Mouse (Mus musculus): ENCODE measurements around the gene Fcer1g. TPM values are rescaled to one million over a fixed set of nuclear protein-coding genes. Genes with fewer than 3 reads are reported as not detected.

Gene Fcer1g
- polyA plus RNA-seq, 1 experiment from 2014 or later, result 27.3 TPM

DNA sequence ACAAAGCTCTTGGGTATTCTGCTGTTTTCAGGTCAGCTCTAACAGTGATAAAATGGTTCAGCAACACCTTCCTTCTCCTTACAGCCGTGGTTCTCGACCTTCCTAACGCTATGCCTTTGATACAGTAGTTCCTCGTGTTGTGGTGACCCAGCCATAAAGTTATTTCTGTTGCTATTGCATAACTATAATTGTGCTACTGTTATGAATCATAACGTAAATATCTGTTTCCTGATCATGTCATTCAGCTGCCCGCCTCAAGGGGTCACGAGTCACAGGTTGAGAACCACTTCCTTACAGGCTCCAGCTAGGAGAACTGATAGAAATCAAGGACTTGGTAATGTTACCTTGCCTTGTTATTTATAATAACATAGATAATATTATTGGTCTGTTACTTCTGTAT lies 49.9 kb downstream of the Fcer1g start:
- Histone ChIP-seq H3K27me3 (replicated peaks) (no peaks in the 10 kb centered on the region), H3K4me2 (no peak overlapping the region), H3K36me3 (replicated peaks) (no peaks in the 10 kb centered on the region), H3K4me1 (peaks cover 14% of the 10 kb centered on the region), H3K27ac (no peak overlapping the region), H3K4me3 (no peak overlapping the region), H3K9me3 (no peaks in the 10 kb centered on the region), H3K9ac (no peak overlapping the region)
- no peak for ATAC-seq (replicated peaks)
- 88% methylated on average over 7 of the region's 7 CpGs for WGBS

GRCm38 (mm10) chr1:171183620-171184019 lies 50.5 kb downstream of the Fcer1g start:
- Histone ChIP-seq H3K27me3 (replicated peaks) (no peaks in the 10 kb centered on the region), H3K9me3 (no peaks in the 10 kb centered on the region), H3K36me3 (replicated peaks) (no peaks in the 10 kb centered on the region), H3K27ac (no peak overlapping the region), H3K9ac (no peak overlapping the region), H3K4me3 (no peak overlapping the region), H3K4me2 (no peak overlapping the region), H3K4me1 (peaks cover 7% of the 10 kb centered on the region; the same call in 1 of the 2 replicates)
- 79% methylated on average over 3 of the region's 3 CpGs for WGBS
- no peak for ATAC-seq (replicated peaks)

- Histone ChIP-seq H3K9me3 (no peaks in the 10 kb centered on the region), H3K9ac (no peak overlapping the region), H3K27ac (no peak overlapping the region), H3K4me2 (no peak overlapping the region), H3K4me1 (peaks cover under 1% of the 10 kb centered on the region; the same call in 1 of the 2 replicates), H3K36me3 (replicated peaks) (no peaks in the 10 kb centered on the region), H3K4me3 (no peak overlapping the region), H3K27me3 (replicated peaks) (no peaks in the 10 kb centered on the region)
- 89% methylated on average over 3 of the region's 3 CpGs for WGBS
- ATAC-seq (replicated peaks), result no peak
Measured at GRCm38 (mm10) chr1:171183025-171183424, 51.1 kb downstream of the Fcer1g start.

Other genes with a start within 250 kb of the Fcer1g start
- 0.53 and 0.54 TPM in 2 replicates for gene Fcgr4, start 215.4 kb downstream of the Fcer1g start, polyA plus RNA-seq (2015; fragmentation: Nextera tagmentation; extraction: Ambion mirVana)
- 10.7 and 11.7 TPM in 2 replicates for gene Fcgr3, start 169.4 kb downstream of the Fcer1g start, polyA plus RNA-seq (2015; fragmentation: Nextera tagmentation; extraction: Ambion mirVana)
- gene Cfap126, start 120.4 kb downstream of the Fcer1g start, polyA plus RNA-seq (2015; fragmentation: Nextera tagmentation; extraction: Ambion mirVana), result 6.5 and 9.0 TPM in 2 replicates
- gene Sdhc, start 83.8 kb downstream of the Fcer1g start, polyA plus RNA-seq (2015; fragmentation: Nextera tagmentation; extraction: Ambion mirVana), result 286 and 289 TPM in 2 replicates
- 0.24 and 0.37 TPM in 2 replicates for gene Mpz, start 83.7 kb downstream of the Fcer1g start, polyA plus RNA-seq (2015; fragmentation: Nextera tagmentation; extraction: Ambion mirVana)
- gene Pcp4l1, start 38.1 kb downstream of the Fcer1g start, polyA plus RNA-seq (2015; fragmentation: Nextera tagmentation; extraction: Ambion mirVana), result 17.9 and 19.4 TPM in 2 replicates
- gene Nr1i3, start 20.4 kb downstream of the Fcer1g start, polyA plus RNA-seq (2015; fragmentation: Nextera tagmentation; extraction: Ambion mirVana), result 0.23 and 0.34 TPM in 2 replicates
- 48.1 and 56.5 TPM in 2 replicates for gene Tomm40l, start 11.9 kb downstream of the Fcer1g start, polyA plus RNA-seq (2015; fragmentation: Nextera tagmentation; extraction: Ambion mirVana)
- 3.4 and 11.6 TPM in 2 replicates for gene Apoa2, start 9.3 kb downstream of the Fcer1g start, polyA plus RNA-seq (2015; fragmentation: Nextera tagmentation; extraction: Ambion mirVana)
- 7.0 and 7.1 TPM in 2 replicates for gene Adamts4, start 16.1 kb upstream of the Fcer1g start, polyA plus RNA-seq (2015; fragmentation: Nextera tagmentation; extraction: Ambion mirVana)
- 229 and 238 TPM in 2 replicates for gene Ndufs2, start 17.0 kb upstream of the Fcer1g start, polyA plus RNA-seq (2015; fragmentation: Nextera tagmentation; extraction: Ambion mirVana)
- 112 and 116 TPM in 2 replicates for gene B4galt3, start 36.0 kb upstream of the Fcer1g start, polyA plus RNA-seq (2015; fragmentation: Nextera tagmentation; extraction: Ambion mirVana)
- gene Ppox, start 46.8 kb upstream of the Fcer1g start, polyA plus RNA-seq (2015; fragmentation: Nextera tagmentation; extraction: Ambion mirVana), result 48.7 and 56.2 TPM in 2 replicates
- gene Usp21, start 53.6 kb upstream of the Fcer1g start, polyA plus RNA-seq (2015; fragmentation: Nextera tagmentation; extraction: Ambion mirVana), result 119 and 122 TPM in 2 replicates
- 99.7 and 102 TPM in 2 replicates for gene Ufc1, start 60.7 kb upstream of the Fcer1g start, polyA plus RNA-seq (2015; fragmentation: Nextera tagmentation; extraction: Ambion mirVana)
- 52.9 and 53.5 TPM in 2 replicates for gene Dedd, start 94.8 kb upstream of the Fcer1g start, polyA plus RNA-seq (2015; fragmentation: Nextera tagmentation; extraction: Ambion mirVana)
- 52.2 and 54.2 TPM in 2 replicates for gene Nit1, start 111.3 kb upstream of the Fcer1g start, polyA plus RNA-seq (2015; fragmentation: Nextera tagmentation; extraction: Ambion mirVana)
- 146 and 150 TPM in 2 replicates for gene Pfdn2, start 111.3 kb upstream of the Fcer1g start, polyA plus RNA-seq (2015; fragmentation: Nextera tagmentation; extraction: Ambion mirVana)
- gene Klhdc9, start 126.4 kb upstream of the Fcer1g start, polyA plus RNA-seq (2015; fragmentation: Nextera tagmentation; extraction: Ambion mirVana), result 3.3 and 4.5 TPM in 2 replicates
- 3.1 and 3.6 TPM in 2 replicates for gene Nectin4, start 135.7 kb upstream of the Fcer1g start, polyA plus RNA-seq (2015; fragmentation: Nextera tagmentation; extraction: Ambion mirVana)
- gene Arhgap30, start 154.6 kb upstream of the Fcer1g start, polyA plus RNA-seq (2015; fragmentation: Nextera tagmentation; extraction: Ambion mirVana), result 0.66 and 0.87 TPM in 2 replicates
- gene Usf1, start 176.9 kb upstream of the Fcer1g start, polyA plus RNA-seq (2015; fragmentation: Nextera tagmentation; extraction: Ambion mirVana), result 205 and 216 TPM in 2 replicates
- gene Tstd1, start 184.5 kb upstream of the Fcer1g start, polyA plus RNA-seq (2015; fragmentation: Nextera tagmentation; extraction: Ambion mirVana), result 8.4 and 8.8 TPM in 2 replicates
- gene F11r, start 203.2 kb upstream of the Fcer1g start, polyA plus RNA-seq (2015; fragmentation: Nextera tagmentation; extraction: Ambion mirVana), result 9.4 and 11.8 TPM in 2 replicates

Measured in midbrain, embryonic 15.5 days (tissue).